Mouse (Mus musculus): ENCODE results near the gene 2310039H08Rik. TPM values are rescaled to one million over a fixed set of nuclear protein-coding genes. Genes with fewer than 3 reads are reported as not detected.
A peak's percentile ranks its signal among the peaks of the same experiment; 100 is the strongest.
"Not testable (repeated sequence)": the region's sequence is repeated elsewhere in the genome, so short reads cannot be mapped to it uniquely, and the experiment has no call there.

2310039H08Rik gene
- total RNA-seq, 1 experiment from 2014 or later: 5.6 TPM

DNA sequence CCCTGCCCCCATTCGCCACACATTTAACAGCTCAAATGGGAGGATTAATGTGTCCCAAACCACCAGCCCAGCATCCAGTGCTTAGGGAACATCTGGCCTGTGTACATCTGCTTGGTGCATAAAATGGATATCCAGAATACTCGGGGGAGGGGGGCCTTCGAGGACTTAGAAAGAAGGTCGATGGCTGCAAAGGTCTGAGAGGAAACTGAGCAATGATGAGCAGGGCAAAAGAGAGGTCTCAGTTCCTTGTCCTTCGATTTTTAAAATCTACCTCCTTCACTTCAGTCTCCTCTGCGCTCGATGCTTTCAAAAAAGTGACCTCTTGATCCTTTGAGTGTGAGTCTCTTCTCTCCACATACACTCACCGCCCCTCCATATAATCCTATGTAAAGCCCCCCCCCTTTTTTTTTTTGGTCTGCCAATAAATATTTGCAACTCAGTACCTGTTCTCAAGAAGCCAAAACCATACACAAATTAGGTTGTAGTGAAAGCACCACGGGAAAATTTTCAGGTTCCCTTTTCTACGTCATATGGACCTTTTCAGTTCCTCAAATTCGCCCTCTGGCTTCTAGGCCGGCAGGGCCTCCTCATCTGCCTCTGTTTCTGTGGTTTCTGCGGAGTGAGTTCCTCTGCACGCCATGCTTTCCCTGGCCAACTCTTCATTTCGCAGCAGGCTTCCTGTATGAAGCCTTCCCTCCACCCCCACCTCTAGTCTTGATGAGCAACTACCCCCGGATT is 21.2 kb upstream of the 2310039H08Rik start:
- peak; percentile 79 for ATAC-seq (ENCODE audit: extremely low read depth, insufficient number of reproducible peaks, low FRiP score, poor library complexity, severe bottlenecking)

DNA sequence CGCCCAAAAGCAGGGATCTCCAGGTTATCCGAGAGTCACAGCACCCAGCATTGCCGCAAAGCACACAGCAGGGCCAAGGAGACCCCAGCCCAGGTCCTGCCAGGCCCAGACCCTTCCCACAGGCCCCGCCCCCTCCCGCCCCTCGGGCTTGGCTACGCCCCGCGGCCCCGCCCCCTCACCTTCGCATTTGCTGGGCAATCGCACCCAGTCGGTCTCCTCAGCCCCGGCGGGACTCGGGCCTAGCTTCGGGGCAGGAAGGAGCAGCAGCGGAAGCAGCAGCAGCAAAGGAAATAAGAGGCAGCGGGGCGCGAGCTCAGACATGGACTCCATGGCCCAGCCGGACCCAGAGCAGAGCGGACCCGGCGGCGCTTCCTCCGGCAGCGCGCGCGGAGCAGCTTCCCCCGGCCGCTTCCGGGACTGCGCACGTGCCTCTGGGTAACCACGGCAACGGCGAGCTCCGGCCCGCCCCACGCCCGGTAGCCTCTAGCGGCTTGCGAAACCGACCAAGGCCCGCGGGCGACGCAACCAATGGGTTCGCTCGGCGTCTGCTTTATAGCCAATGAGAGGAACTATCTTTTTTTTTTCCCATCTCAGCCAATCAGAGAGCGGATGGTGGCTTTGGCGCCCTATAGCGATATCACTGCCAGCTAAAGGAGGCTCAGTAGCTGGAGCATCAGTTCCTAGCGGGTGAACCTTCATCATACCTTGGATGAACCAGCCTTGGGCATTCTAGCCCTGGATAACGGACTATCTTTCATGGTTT is 20.5 kb upstream of the 2310039H08Rik start, which contains the start of gene Cnpy3:
Gene Cnpy3, minus strand, starts transcription at position 421 of the 763 bp plus-strand sequence.
- ATAC-seq (ENCODE audit: extremely low read depth, insufficient number of reproducible peaks, low FRiP score, poor library complexity, severe bottlenecking): peak; percentile 87

DNA sequence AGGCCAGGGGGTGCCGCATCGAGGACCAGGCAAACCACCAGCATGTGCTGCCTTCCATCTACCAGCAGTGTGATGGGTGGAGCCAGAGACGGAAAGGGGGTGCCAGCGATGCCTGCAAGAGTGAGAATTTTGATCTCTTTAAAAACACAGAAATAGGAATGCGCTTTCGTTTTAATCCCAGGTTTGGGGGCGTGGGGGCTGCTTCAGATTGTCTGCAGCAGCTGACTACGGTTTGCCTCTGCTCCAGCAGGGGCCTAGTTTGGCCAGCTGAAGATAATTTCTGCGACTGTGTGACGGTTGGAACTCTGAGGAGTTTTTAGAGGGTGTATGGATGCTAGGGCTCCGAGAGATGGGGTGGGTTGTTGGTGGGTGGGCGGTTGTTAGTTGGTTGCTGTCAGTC is 13.7 kb upstream of the 2310039H08Rik start:
- ATAC-seq (ENCODE audit: extremely low read depth, insufficient number of reproducible peaks, low FRiP score, poor library complexity, severe bottlenecking): no peak

DNA sequence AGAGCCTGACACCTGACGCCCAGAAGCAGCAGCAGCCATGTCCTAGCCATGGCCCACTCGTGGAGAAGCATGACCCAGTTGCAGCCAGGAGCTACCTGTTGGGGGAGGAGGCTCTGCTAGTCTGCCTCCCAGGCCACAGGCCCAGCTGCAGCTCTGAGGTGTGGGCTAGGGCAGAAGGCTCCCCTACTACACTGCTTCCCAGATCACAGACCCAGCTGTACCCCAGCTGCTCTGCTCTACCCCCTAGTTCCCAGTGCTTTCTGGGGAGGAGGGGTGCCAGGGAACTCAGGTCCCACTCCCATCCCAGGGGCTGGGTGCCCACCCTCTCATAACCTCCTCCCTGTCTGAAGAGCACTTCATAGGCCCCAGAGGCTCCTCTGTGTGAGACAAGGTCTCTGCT is 8.9 kb upstream of the 2310039H08Rik start, which contains the start of gene Ptcra:
Gene Ptcra, minus strand, starts transcription at position 169 of the 400 bp plus-strand sequence.
- no peak for ATAC-seq (ENCODE audit: extremely low read depth, insufficient number of reproducible peaks, low FRiP score, poor library complexity, severe bottlenecking)

DNA sequence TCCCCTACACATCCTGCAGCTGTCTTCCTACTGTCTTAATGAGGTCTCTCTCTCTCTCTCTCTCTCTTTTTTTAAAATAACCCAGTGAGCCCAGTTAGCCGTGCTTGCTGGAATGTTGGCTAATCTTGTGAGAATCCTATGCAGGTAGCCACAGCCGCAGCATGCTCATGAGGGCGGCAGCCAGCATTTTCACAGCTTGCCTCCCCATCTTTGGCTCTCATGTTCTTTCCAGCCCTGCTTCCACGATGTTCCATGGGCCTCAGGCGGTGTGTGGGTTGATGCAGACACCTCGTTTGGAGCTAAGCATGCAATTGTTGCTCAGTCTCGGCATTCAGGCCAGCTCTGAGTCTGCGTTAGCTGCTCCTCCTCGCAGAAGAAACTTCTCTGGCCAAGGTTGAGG is 7.5 kb upstream of the 2310039H08Rik start:
- ATAC-seq (ENCODE audit: extremely low read depth, insufficient number of reproducible peaks, low FRiP score, poor library complexity, severe bottlenecking): not testable (repeated sequence)

DNA sequence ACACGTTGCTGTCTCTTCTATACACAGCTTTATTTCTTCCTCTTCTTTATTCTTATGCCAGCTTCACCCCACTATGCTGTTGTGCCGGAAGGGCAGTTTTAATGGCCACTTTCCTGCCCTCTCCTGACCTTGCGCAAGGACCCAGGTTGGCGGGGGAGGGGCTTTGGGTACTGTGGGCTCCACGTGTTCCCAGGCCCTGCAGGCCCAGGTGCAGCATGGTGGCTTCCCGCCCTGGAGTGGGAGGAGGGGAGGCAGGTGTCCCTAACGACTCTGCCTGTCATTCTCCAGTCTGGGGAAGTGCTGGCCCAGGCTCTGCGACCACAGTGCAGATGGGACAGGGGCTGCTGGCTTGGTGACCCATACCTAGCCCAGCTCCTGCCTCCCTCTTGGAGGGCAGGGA is 4.6 kb upstream of the 2310039H08Rik start:
- ATAC-seq (ENCODE audit: extremely low read depth, insufficient number of reproducible peaks, low FRiP score, poor library complexity, severe bottlenecking): no peak

DNA sequence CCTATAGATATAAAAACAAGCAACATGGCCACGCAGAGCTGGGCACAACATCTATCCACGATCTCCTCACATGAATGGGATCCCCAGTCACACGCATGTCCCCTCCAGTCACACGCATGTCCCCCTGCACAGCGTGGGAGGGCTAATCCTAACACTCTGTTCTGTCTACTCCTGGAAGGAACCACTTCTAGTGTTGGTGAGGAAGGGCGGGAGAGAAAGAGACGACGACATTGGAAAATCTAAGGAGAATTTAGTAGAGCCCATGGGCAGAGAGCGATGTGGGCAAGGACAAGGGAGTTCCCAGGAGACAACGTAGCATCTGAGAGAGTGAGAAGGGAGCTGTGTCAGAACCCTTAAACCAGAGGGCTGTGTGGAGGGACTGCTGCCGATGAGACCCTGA is 1.9 kb upstream of the 2310039H08Rik start:
- ATAC-seq (ENCODE audit: extremely low read depth, insufficient number of reproducible peaks, low FRiP score, poor library complexity, severe bottlenecking): no peak

DNA sequence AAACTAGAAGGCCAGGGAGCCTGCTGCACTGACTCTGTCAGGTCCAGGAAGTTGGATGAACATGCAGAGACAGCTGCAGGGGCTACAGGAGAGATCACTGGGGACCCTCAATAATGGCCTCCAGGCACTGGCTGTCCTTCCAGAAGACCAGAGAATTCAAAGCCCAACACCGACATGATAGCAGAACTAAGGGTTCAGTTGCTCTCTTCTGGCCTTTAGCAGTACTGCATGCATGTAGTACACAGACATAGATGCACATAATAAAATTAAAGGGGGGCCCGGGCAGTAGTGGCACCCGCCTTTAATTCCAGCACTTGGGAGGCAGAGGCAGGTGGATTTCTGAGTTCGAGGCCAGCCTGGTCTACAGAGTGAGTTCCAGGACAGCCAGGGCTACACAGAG is 1.4 kb upstream of the 2310039H08Rik start:
- ATAC-seq (ENCODE audit: extremely low read depth, insufficient number of reproducible peaks, low FRiP score, poor library complexity, severe bottlenecking): no peak

DNA sequence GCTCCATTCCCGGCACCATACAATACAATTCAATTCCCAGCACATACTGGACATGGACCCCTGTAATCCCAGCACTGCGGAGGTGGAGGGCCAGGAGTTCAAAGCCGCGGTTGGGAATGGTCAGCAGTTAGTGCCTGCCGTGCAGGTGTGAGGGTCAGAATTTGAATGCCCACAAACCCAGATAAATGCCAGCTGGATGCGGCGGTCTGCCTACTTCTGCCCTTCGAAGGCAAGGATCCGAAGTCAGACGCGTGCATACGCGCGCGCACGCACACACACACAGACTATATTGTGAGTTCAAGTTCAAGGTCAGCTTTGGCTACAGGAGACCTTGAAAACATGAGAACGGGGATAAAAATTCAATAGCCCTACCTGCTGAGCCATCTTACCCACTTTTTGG is 819 bp upstream of the 2310039H08Rik start:
- ATAC-seq (ENCODE audit: extremely low read depth, insufficient number of reproducible peaks, low FRiP score, poor library complexity, severe bottlenecking): no peak

DNA sequence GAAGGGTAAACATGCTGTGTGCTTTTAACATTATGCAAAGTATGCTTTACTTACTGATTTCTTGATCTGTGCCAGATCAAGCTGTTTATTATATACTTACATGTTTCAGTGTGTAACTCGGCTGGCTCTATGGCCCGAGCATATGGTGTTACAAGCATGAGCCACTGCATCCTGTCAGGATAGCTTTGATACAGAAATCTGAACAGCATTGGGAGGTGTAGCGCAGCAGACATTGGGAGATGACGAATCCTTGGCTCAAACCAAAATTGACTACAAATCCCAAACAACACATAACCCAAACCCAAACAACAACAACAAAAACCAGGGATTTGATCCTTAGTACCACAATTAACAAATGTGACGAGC is 414 bp upstream of the 2310039H08Rik start:
- ATAC-seq (ENCODE audit: extremely low read depth, insufficient number of reproducible peaks, low FRiP score, poor library complexity, severe bottlenecking): no peak

DNA sequence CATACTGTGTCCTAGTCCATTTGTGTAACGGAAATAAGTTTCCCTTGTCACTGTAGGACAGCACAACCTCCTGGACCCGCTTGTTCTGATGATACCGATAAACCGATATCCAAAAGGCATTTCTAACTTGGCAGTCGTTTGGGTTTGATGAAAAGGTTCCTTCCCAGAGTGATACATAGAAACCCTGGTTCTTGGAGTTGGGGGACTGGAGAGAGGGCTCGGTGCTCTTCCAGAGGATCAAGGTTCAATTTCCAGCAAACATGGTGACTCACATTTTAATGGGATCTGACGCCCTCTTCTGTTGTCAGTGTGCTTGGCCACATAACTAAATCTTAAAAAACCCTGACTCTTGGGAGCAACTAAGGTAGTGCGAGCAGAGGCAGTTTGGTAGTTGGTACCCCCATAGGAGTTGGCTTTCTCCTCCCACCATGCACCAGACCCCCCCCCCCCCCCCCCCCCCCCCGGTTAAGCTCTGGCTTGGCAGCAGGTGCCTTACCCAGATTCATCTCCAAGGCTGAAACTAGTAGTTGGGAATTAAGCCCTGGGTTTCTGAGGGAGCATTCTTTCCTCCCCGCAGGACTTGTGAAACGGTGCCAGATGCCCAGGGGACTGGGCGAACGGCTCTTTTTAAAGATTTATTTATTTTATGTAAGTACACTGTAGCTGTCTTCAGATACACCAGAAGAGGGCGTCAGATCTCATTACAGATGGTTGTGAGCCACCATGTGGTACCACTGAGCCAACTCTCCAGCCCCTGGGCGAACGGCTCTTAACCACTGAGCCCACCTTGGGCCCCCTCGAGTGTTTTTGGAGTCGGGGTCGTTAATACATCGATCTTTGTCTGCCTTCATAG is 1.1 kb downstream of the 2310039H08Rik start:
- ATAC-seq (ENCODE audit: extremely low read depth, insufficient number of reproducible peaks, low FRiP score, poor library complexity, severe bottlenecking): no peak

DNA sequence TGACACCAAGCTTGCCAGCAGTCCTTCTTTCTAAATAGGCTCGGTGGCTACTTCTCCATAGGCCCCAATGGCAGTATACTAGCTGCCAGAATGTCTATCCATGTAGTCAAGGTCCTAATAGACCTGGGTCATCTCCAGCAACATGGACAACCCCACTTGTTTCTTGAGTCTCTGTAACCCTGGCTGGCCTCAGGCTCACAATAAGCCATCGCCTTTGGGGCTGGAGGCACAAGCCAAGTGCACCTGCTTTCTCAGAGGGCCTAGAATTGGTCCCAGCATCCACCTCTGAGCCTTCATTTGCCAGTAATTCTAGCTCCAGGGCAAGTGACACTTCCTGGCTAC is 1.7 kb downstream of the 2310039H08Rik start:
- no peak for ATAC-seq (ENCODE audit: extremely low read depth, insufficient number of reproducible peaks, low FRiP score, poor library complexity, severe bottlenecking)

DNA sequence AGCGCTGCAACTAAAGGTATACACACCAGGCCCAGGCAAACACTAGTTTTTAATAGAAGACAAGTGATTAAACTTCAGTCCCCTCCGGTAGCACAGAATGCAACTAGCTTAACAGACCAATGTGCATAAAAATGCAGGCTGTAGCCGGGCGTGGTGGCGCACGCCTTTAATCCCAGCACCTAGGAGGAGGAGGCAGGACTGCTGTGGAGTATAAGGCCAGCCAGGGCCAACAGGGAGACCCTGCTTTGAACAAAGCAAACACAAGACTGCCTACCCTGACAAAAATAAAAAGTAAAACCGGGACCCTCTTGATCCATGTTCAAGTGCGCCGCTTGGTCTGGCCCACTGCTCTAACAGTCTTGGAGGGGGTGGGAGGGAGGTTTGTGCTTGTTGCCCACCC is 2.6 kb downstream of the 2310039H08Rik start:
- no peak for ATAC-seq (ENCODE audit: extremely low read depth, insufficient number of reproducible peaks, low FRiP score, poor library complexity, severe bottlenecking)

DNA sequence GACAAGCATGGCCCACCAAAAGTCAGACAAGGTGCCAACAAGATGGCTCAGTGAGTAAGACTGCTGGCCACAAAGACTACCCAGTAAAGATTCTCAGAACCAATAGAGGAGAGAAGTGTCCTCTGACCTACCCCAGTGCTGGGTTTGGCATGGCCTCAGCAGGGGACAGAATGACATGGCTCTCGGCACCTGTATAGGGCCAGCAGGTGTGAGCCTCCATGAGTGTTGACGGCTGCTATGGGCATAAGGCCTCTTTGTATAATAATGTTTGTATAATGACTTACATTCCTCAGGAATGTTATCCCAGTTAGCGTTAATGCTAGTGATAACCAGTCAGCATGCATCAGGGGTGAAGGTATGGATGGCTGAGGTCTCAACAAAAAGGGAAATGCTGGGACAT is 3.7 kb downstream of the 2310039H08Rik start:
- no peak for ATAC-seq (ENCODE audit: extremely low read depth, insufficient number of reproducible peaks, low FRiP score, poor library complexity, severe bottlenecking)

DNA sequence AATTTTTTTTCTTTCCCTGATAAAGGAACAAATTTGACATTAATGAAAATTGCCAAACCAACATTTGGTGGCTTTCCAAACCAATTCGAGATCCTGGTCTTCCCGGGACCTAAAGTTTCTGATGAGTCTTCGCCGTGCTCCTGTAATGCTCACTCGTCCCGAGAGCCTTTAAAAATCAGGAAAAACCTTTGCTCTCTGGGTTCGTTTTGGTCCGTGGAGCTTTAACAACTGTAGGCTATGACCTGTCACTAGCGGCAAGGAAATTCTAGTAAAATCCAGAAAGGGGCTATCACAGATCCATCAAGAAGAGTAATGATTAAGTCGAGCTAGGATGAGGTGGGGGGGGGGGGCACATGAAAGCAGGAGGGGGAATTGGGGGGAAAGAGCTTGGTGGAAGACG is 9.4 kb downstream of the 2310039H08Rik start:
- no peak for ATAC-seq (ENCODE audit: extremely low read depth, insufficient number of reproducible peaks, low FRiP score, poor library complexity, severe bottlenecking)

DNA sequence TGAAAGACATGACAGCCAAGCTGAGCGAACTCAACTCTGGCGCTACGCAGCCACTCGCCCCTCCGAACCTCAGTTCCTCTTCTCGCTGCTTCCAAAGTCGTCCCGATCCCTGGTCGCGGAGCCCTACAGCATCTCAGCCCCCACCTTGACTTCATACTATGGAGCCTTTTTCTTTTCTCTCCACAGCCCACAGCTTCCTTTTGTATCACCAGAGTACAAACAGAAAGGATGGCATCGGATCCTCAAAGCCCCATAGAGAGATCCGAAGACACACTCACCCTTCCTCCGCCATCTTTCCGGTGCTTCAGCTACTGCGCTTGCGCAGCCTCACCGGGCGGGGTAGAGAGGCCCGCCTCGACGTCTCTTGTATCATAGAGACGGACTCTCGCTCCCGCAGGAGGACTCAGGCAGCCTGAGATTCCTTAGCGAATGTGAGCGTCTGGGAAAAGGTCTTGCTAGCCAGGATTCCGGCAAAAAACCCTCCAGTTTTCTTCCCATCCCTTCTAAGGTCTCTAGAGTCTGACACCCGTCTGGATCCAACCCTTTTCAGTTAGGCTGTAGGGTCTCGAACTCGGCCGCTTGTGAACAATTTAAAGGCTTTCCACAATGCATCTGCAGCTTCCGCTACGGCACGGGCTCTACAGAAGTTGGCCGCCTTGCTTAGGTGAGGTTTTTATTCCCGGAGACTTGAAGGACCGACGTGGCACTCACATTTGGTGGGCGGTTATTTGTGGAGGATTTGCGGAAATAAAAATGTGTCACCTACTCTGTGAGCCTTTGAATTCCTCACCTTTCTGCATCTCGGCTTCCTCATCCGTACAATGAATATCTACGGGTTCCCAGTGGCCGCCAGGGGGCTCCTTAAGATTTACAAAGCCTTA is 10.1 kb downstream of the 2310039H08Rik start, which contains the start of gene Rpl7l1:
Gene Rpl7l1, minus strand, starts transcription at position 332 of the 881 bp plus-strand sequence.
- ATAC-seq (ENCODE audit: extremely low read depth, insufficient number of reproducible peaks, low FRiP score, poor library complexity, severe bottlenecking): peak; percentile 92

DNA sequence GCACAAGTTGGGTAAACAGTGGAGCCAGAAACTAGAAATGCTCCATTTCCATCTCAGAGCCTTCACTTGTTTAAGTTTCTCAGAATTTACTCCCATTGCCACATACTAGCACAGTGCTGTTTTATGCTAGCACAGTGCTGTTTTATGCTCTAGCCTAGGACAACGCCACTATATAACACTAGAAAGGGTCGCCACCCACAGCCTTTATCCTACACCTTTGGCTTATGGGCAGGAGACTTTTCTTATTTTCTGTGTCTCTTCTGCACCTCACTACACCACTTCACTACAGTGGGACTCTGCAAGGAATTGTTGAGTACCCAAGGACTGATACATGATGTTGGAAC is 10.8 kb downstream of the 2310039H08Rik start:
- no peak for ATAC-seq (ENCODE audit: extremely low read depth, insufficient number of reproducible peaks, low FRiP score, poor library complexity, severe bottlenecking)

DNA sequence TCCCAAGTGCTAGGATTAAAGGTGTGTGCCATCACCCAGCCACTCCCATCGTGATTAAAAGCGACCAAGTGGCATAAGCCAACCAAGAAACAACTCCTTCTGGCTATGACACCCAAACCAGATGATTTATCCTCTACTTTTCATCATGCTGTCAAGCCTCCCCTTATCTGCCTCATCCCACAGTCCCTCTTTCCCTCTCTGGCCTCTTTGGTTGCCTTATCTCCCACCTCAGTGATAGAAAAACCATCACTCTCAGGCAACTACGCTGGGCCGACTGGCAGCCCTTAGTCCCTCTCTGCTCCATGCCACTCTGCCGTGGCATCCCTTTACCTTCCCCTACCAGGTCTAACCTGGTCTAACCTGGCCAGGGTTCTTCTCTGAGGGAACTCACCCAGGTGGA is 14.5 kb downstream of the 2310039H08Rik start:
- no peak for ATAC-seq (ENCODE audit: extremely low read depth, insufficient number of reproducible peaks, low FRiP score, poor library complexity, severe bottlenecking)

DNA sequence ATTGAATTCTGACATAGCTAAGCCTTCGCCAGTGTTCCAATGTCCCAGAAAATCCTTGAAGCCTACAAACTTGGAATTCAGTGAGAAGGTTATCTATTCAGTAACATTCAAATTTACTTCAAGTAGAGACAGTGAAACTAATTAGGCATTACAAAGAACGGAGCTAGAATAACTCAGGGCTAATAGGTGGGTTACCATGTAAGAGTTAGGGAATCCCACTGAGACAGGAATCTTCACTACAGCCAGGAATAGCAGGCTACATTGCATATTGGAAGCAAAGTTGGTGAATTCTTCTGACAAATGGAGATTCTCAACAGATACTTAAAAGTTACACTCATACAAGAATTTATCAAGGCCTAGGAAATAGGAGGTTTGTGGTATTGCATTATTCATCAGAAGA is 15.5 kb downstream of the 2310039H08Rik start:
- not testable (repeated sequence) for ATAC-seq (ENCODE audit: extremely low read depth, insufficient number of reproducible peaks, low FRiP score, poor library complexity, severe bottlenecking)

Data from neutrophil, adult 5-6 weeks (primary cell).